Mouse (Mus musculus) heart, postnatal 0 days (tissue): ENCODE results near the gene Naa60.

Source experiments
- CTCF ChIP-seq: IDR thresholded peaks from 2 replicates; pipeline ENCODE4 v1.5.1; 2016; ENCODE audit warnings: antibody characterized with exemption, control low read depth, low read depth
- EP300 ChIP-seq: IDR thresholded peaks from 2 replicates; pipeline ENCODE4 v1.6.1; 2016; ENCODE audit warnings: antibody characterized with exemption, low read depth

- TF ChIP-seq EP300: no peak
- TF ChIP-seq CTCF: no peak
Observed at GRCm38 (mm10) chr16:3933536-3933935, 61.4 kb downstream of the Naa60 start.
